Mouse (Mus musculus) spleen, adult 12 weeks (tissue): ENCODE measurements around the gene Rhd.
"Not testable (repeated sequence)": the region's sequence is repeated elsewhere in the genome, so short reads cannot be mapped to it uniquely, and the experiment has no call there.

Experiments used
- DNase-seq: peaks from one replicate; pipeline ENCODE4 v3.0.0; 2022; ENCODE audit warnings: low spot score

The Rhd gene

DNA sequence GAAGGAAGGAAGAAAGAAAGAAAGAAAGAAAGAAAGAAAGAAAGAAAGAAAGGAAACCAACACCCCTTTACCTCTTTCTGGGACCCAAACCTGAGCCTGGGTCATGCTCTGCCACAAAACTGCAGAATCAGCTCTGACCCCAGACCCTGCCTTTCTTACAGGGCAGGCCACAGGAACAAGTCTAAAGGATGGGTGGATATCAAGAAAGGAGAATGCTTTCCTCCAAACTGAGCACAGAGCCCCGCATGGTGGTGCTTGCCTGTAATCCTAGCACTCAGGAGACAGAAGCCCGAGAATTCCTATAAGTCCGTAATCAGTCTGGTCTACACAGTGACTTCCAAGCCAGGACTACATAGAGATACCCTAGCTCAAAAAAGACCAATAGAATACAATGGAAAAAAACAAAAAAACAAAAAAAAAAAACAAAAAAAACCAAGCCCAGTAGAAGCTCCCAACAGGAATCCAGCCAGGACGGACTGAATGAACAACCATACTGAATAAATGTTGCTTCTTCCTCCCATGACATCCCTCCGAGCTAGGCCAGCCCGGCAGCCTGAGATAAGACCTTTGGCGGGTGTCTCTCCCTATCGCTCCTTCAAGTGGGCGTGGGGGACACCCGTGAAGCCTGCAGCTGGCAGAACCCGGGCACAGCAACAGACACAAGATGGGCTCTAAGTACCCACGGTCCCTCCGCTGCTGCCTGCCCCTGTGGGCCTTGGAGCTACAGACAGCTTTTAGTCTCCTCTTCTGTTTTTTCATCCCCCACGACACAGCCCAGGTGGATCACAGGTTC lies at the start of gene Rhd:
TSS of gene Rhd (plus strand) at position 600 of the 793 bp plus-strand sequence.
- peak; percentile 61 for DNase-seq

DNA sequence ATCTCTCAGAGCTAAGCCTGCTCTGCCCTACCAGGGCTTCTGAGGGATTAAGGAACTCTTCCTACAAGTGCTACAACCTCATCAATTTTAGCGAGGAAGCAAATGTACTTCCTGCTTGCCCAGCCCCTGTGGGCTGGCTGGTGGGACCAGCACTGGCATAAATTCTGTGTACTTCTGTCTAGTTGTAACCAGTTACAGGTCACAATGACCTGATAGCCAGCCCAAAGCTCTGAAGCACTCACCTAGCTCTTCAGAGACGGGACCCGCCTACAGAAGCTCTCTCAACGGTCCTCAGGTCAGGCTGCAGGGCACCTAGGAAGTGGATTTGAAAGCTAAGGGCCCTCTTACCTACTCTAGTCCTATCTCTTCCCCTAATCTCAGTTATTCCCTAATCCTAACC lies 46.6 kb upstream of the Rhd start:
- DNase-seq: no peak

- DNase-seq: no peak
These were observed 43.3 kb upstream of the Rhd start for GRCm38 (mm10) chr4:134821061-134821460.

- DNase-seq: no peak
These were observed 40.8 kb upstream of the Rhd start for GRCm38 (mm10) chr4:134823560-134823959.

DNA sequence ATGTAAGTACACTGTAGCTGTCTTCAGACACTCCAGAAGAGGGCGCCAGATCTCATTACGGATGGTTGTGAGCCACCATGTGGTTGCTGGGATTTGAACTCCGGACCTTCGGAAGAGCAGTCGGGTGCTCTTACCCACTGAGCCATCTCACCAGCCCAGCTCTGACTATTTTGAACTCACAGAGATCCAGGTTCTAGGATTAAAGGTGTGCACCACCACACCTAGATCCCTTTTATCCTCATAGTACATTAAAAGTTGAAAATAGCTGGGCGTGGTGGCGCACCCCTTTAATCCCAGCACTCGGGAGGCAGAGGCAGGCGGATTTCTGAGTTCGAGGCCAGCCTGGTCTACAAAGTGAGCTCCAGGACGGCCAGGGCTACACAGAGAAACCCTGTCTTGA lies 38.5 kb upstream of the Rhd start:
- DNase-seq: not testable (repeated sequence)

DNA sequence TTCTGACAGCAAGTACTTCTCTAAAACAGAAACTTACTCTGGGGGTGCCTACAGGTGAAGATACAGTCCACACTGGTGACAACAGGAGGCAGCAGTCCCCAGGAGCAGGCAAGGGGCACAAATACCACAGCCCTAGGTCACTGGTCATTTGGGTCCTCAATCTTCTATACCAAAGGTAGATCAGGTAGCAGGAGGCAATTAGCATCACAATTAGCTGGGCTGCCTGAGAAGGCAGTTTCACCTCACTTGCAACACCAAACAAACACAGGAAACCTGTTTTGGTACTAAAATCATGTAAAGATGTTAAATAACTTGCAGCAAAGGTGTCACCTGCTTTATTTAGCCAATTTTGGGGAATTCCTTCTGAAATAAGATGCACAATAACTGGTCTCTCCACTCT lies 38.0 kb upstream of the Rhd start:
- no peak for DNase-seq

DNA sequence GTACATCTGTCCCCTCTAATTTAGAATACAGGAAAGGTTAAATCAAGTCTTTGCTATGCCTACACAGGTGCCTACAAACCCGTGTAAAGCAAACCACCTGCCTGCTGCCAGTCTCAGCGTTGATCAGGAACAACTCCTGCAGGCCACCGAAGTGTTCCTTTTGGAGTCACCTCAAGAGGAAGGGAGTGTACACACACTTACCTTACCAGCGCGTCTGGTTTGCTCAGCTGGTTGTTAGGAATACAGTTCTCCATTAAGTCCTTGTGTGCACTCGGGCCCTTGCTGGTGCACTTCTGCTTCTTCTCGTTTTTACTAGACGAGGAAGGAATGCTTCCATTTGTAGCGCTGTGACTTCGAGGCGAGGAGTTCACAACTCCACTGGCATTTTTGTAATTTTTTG lies 36.5 kb upstream of the Rhd start:
- no peak for DNase-seq

DNA sequence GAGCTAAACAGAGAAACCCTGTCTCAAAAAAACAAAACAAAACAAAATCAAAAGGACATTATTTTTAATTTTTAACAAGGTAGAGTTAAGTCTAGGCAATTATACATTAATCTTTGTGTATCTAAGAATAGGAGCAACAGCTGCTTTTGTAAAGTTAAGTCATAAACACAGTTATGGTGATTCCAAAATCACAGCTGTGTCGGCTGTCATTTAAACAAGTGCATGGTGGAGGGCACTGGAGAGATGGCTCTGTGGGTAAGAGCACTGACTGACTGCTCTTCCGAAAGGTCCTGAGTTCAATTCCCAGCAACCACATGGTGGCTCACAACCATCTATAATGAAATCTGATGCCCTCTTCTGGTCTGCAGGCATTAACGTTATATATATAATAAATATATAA lies 32.4 kb upstream of the Rhd start:
- no peak for DNase-seq

DNA sequence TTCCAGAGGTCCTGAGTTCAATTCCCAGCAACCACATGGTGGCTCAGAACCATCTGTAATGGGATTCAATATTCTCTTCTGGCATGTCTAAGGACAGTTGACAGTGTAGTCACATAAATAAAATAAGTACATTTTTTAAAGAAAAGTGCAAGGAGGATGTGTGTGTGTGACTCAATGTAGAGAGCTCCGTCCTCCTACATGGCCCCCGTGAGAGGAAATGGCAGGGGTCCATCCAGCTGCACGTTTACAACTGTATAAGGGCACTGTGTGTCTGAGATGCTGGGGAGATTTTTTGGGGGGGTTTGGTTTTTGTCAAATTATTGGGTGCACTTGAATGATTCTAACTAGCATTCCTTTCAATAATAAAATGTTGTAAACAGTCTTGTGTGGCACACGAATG lies 28.9 kb upstream of the Rhd start:
- DNase-seq: no peak

DNA sequence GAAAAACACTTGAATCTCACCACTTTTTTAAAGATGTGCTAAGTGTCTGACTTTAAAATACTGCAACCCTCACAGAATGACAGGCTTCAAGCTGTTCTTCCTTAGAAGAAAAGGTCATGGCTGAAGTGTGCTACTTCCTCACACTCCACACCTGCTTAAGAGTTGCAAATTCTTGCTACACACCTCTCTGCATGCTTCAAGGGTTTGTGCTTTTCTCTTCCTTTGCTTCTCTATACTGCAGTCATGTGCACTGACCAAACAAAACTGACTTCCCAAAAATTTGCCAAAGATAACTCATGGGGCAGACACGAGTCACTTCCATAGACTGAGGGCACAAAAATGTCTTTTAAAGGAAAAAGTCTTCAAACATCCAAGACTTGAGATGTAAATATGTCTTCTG lies 26.1 kb upstream of the Rhd start:
- DNase-seq: no peak

DNA sequence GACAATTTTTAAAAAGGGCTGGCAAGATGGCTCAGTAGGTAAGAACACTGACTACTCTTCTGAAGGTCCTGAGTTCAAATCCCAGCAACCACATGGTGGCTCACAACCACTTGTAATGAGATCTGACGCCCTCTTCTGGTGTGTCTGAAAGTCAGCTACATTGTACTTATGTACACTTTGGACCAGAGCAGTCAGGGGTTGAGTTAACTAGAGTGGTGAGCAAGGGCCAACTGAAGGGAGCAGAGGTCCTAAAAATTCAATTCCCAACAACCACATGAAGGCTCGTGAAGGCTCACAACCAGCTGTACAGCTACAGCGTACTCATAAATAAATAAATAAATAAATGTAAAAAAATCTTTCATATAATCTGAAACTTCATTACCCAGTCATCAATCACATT lies 25.6 kb upstream of the Rhd start:
- DNase-seq: not testable (repeated sequence)

- no peak for DNase-seq
These were observed 24.1 kb upstream of the Rhd start for GRCm38 (mm10) chr4:134840231-134840630.

GRCm38 (mm10) chr4:134843566-134843965 lies 20.8 kb upstream of the Rhd start:
- no peak for DNase-seq

DNA sequence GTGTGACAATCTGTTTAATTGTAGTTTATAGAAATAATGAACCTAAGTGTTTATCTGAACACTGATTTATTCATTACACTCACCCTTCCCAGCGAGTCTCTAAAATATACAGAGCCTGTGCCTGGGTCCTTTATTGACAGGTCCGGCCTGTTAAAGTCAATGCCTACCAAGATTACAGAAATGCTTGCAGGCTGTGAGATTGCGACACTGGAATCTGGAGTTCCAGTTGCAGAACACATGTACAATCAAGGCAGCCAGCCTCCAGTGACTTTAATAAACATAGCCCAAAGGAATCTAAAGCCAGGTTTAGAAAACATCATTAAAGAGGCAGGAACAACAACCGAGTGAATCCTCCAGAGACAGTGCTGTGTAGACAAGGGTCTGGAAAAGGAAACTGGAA lies 16.7 kb upstream of the Rhd start:
- DNase-seq: no peak

- DNase-seq: no peak
These were observed 13.8 kb upstream of the Rhd start for GRCm38 (mm10) chr4:134850551-134850950.

- DNase-seq: no peak
These were observed 13.1 kb upstream of the Rhd start for GRCm38 (mm10) chr4:134851236-134851635.

DNA sequence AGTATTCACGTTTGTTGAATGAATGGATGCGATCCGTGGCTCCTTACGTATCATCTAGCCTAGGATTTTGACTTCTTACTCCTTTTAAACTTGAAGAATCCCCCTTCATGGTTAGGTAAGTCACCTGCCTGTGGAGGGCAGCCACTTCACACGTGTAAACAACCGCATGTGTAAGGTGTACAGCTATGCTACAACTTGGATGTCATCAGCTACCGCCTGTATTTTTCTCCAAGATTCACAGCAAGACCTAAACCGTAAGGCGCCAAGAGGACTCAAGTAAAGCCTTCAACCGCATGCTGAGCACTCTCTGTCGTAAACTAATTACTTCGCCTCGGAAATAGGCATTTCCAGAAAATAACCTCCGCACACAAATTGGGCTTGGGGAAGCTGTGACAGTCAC lies 12.5 kb upstream of the Rhd start:
- DNase-seq: no peak

- DNase-seq: peak; percentile 69
These were observed 11.7 kb upstream of the Rhd start for GRCm38 (mm10) chr4:134852438-134853255.

DNA sequence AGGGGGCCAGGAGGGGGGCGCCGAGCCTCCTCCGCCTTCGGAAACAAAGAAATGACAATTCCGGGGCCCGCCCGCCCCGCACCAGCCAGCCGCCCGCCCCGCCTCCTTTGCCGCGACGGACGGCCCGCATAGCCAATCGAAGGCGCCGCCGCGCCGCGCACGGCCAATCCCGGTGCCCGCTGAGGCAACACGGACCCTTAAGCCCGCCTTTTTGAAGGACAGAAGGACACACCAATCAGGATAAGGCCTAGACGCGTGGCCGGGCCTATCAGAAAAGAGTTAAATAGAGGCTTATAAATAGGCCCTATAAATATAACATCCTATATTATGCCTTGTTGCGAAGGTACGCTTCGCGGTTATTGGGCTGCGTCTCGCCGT lies 11.1 kb upstream of the Rhd start, which contains the start of gene Maco1:
TSS of gene Maco1 (minus strand) at position 87 of the 378 bp plus-strand sequence.
- peak; percentile 98 for DNase-seq

DNA sequence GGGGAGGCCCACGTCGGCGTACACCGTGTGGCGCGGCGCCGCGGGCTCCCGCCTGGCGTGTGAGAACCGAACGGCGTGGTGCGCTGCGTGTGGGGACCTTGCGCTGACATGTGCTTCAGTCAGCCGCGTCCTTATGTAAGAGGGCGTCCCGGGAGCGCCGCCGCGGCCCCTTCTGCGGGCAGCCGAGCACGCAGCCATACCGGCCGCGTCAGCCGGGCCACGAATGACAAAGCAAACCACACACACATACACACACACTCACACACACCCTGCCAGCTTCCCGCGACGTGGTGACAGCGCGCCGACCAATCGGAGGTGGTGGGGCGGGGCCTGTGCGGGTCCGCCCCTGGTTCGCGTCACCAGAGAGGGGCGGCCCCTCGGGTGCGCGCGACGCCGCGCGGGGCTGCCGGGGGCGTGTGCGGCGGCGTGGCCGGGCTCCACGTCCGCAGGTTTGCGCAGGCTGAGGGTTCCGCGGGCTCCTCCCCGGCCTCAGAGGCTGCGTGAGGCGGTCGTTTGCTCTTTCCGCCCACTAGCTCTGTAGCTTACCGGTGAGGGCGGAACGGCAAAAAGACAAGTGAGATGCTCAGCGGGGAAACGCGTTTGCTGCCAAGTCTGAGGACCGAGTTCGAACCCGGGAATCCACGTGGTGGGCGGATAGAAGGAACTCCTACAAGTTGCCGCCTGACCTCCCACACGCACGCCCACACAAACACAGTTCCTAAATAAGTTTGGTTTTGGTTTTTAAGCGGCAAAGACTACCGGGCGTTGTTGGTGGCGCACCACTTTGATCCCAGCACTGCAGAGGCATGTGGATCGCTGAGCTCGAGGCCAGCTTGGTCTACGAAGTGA lies 10.5 kb upstream of the Rhd start:
- DNase-seq: peak; percentile 92

DNA sequence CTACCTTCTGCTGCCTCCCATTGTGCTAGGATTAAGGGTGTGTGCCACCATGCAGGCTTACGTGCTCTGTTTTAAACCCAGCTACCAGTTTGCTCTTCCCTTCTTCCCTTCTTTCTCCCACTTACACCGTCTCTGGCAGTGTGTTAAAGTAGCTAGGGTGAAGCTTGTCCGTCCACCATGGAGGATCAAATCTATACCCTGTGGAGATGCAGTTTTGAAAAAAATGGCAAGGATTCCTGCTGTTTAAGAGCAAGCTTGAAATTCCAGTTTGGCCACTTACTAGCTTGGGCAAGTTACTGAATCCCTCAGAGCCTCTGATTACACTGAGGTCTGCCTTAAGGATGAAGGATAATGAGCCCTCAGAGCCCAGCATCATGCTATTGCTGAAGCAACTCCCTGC lies 9.0 kb upstream of the Rhd start:
- DNase-seq: no peak

GRCm38 (mm10) chr4:134856056-134856455 lies 8.3 kb upstream of the Rhd start:
- DNase-seq: no peak
